Mouse (Mus musculus) cerebellum, adult 11-12 months (tissue): ENCODE results near the gene Omp.
A peak's percentile ranks its signal among the peaks of the same experiment; 100 is the strongest.
"Not testable (repeated sequence)": the region's sequence is repeated elsewhere in the genome, so short reads cannot be mapped to it uniquely, and the experiment has no call there.

Experiments
- DNase-seq: peaks from one replicate; pipeline ENCODE4 v3.0.0; 2022

Gene Omp

DNA sequence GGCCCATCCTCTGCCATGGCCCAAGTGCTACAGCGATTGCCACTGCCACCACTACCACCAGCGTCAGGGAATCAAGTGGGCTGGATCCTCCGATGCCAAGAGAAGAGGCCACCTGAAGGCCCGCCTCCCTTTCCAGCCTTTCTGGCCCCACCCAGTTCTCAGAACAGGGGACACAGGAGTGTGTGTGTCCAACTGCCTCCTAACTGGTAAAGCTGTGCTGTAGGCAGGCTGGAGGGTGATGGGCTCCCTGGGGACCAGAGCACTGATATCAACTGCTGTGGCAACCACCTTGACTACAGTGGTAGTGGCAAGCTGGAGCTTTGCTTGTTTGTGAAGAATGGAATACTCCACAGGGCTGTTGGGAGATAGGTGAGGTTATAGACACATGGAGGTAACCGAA is at the start of gene Omp:
Gene Omp (minus strand): TSS at position 101 of the 400 bp plus-strand sequence.
- no peak for DNase-seq

DNA sequence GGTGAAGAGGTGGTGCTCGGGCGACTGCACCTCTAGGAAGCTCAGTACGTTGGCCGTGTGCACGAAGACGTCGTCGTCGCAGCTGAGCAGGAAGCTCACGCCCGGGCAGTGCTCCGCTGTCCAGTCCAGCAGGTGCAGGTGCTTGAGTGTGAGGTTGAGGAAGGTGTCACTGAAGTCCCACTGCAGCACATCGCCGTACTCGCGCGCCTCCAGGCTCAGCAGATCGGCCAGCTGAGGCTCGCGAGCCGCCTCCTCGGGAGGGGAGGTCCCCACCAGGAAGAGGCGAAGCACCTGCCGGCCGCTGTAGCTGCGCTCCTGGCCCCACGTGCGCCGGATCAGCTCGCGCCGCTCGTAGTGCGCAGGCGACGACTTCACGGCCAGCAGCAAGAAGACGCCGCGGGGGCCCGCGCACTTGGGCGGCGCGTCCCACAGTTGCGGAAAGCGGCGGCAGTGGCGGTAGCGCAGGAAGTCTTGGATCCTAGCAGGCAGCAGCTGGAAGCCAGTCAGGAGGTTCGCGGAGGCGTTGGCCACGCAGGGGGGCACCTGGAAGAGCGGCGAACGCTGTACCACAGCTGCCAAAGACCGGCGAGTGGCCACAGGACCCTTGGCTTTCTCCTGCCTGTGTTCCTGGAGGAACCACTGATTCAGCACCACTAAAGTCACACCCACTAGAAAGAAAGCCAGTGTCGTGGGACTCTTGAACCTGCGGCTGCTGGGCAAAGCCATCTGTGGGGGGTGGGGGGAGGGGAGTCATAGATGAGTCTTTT is 48.9 kb upstream of the Omp start:
- no peak for DNase-seq

DNA sequence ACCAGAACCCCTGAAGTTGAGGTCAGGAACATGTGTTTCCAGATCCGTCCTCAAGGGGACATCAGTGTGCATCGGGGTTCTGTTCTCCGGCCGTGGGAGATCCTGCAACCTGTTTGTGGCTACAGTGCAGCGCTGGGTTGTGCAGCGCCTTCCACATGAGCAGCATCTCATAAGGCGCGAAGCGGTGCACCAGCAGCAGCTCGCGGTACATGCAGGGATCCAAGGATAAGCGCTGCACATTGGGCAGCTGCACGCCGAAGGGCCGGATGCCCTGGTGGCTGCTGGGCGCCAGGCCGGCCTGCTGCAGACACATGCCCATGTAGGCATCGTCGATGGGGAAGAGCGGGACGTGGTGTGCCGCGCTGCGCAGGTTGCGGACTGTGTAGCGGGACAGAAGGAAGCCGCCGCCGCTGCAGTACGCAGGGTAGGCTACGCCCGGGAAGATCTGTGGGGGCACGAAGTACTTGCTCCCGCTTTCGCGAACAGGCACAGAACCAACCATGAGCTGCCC is 48.3 kb upstream of the Omp start:
- peak; percentile 21 for DNase-seq

DNA sequence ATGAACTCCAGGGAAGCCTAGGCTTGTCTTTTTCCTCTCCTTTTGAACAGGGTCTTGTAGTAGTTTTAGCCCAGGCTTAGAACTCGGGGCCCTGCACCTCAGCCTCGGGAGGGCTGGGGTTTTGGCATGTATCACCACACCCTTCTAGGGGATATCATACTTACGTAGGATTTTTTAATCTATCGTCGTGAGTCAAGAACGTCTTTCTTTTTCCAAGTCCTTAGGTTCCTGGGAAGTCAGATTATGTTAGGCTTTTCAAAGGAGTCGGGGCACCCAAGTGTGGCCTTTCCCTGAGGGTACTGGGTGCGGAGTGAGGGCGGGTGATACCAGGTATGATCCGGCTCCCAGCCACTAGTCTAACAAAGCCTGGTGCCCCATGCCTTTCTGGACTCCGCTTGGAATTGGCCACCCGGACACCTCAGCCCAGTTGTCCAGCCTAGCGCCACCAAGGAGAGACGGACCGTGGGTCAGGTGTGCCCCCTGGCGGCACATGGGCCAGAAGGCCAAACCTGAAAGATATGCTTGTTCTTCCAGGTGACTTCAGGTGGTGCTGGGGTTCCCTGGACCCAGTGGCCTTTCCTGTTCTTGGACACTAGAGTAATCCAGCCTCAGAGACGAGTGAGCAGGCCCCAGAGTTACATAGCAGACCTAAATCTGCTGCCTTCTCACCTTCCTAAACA is 46.4 kb upstream of the Omp start:
- no peak for DNase-seq

DNA sequence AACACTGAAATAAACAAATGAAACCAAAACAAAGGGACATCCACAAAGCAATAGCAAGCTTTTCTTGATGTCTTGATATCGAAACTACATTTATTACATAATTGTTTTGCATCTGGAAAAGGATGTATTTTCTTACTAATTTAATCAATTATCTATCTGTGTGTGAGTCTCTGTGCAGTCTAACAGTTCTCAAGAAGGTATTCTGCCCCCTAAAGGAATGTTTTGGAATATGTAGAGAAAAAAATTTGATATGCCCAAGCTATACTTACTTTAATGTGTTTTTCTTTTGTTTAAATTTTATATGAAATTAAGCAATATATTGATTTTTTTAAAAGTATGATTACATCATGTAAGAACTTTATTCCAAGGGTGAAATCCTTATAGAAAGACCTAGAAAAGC is 45.3 kb upstream of the Omp start:
- DNase-seq, result no peak

GRCm38 (mm10) chr7:98189745-98190144 is 44.4 kb upstream of the Omp start:
- no peak for DNase-seq

- no peak for DNase-seq
Measured at GRCm38 (mm10) chr7:98188680-98189079, 43.4 kb upstream of the Omp start.

- no peak for DNase-seq
Measured at GRCm38 (mm10) chr7:98188238-98188637, 42.9 kb upstream of the Omp start.

GRCm38 (mm10) chr7:98187332-98187731 is 42.0 kb upstream of the Omp start:
- not testable (repeated sequence) for DNase-seq

DNA sequence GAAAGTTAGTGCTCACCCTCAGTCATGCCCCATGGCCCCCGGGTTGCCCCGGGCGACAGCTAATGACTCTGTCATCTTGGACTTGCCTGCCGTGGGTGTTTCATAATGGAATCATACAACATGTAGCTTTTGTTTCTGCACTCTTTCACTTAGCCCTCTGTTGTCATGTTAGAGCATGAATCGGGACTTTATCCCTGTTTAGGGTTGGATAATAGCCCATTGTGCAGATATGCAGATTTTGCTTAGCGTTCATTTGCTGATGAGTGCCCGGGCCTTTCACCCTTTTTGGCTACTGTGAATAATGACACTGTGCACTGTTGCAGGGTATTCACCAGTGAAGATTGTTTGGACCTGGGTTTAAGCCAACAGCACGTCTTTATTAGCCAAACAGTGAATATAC is 41.3 kb upstream of the Omp start:
- no peak for DNase-seq

- DNase-seq, result no peak
Measured at GRCm38 (mm10) chr7:98185326-98185725, 40.0 kb upstream of the Omp start.

- DNase-seq, result no peak
Measured at GRCm38 (mm10) chr7:98178560-98179231, 33.4 kb upstream of the Omp start.

DNA sequence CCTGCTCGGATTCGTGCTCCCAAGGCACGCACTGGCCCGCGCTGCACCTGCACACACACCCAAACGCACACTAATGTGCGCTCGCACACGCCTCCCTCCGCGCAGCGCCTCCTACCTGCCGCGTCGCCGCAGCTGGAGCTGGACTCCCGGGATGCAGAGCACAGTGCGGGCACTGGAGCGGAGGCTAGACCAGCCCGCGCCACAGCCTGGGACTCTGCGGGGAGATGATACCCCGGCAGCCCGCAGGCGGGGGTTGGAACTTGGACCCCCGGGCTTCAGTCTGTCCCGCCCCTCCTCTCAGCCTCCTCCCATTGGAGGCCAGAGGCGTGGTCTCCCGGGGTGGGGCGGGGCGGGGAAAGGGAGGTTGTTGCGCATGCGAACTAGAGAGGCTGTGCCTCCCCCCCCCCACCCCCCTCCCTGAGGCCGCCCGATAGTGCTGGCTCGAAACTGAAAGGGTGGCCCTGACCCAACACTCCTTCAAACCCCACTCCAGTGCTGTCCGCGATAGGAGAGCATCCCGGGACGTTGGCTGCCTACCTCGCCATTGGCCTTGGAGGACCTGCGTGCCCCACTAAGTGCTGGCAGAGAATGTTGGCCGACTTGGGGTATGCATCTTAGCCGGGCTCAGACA is 32.7 kb upstream of the Omp start, which contains the start of gene Capn5:
Gene Capn5 (minus strand): TSS at position 346 of the 631 bp plus-strand sequence.
- peak; percentile 74 for DNase-seq

DNA sequence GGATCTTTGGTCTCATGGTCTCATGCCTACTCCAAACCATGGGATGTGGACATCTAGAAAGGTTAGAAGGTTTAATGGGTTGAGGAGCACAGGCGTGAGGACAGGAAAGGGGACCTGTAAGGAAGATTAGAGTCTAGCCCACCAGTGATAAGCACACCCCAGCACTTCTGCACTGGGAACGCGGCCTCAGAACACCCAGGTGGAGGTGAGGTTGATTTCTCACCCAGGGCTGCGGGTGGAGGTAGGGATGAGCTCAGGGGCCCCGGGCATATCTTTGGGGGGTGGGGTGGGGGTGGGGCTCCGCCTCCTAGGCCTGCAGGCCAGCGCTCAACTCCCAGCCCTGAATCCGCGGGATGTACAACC is 32.2 kb upstream of the Omp start:
- no peak for DNase-seq

DNA sequence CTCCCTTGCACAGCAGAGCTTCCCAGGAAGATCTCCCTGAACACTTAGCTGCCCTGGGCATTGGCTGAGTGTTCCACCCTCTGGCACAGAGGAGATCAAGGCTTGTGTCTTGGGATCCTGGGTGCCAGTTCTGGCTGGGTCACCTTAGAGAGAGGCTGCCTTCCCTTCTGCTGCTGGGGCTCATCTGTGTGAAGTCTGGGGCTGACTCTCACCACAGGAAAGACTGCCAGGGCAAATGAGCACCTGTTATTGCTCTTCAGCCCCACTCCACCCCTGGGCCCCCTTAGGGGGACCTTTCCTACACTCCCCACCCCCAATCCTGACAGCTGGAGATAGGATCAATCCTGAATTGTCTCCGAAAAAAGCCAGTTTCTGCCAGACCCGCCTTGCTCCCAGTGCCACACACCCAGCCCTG is 31.8 kb upstream of the Omp start:
- no peak for DNase-seq

- DNase-seq, result no peak
Measured at GRCm38 (mm10) chr7:98176322-98177070, 31.2 kb upstream of the Omp start.

DNA sequence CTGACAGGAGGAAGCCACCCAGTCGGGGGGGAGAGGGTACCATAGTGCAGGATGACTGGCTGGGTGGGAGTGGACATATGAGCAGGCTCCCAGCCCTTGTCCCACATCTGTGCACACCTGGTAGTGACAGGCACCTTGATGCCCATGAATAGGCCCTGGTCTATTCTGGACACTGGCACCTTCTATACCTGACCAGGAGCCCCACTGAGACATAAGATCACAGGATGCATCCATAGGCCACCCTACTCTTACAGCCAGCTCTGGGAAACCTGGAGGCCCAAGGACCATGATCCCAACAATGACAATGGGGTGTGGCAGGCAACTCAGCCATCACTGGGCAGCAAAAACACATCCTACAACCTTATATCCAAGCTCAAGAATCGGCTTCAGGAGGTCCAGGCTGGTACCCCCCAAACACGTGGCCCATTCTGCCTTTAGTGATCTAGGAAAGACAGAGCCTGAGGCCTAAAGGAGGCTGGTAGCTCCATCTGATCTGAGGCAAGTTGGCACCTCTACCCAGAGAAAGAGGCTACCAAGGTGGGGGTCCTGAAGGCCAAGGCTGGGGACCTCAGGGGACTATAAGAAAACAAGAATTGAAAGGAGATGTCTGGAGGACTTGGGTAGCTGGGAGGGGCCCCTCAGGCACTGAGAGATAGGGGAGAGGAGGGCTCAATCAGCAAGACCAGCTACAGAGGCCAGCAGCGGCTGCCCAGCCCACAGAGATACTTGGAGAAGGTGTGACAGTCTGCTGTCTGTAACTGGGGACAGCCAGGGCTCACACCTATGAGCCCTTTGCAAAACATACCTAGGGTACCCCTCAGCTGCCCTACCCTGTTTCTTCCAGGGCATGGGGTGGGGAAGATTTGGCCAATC is 29.8 kb upstream of the Omp start:
- no peak for DNase-seq

DNA sequence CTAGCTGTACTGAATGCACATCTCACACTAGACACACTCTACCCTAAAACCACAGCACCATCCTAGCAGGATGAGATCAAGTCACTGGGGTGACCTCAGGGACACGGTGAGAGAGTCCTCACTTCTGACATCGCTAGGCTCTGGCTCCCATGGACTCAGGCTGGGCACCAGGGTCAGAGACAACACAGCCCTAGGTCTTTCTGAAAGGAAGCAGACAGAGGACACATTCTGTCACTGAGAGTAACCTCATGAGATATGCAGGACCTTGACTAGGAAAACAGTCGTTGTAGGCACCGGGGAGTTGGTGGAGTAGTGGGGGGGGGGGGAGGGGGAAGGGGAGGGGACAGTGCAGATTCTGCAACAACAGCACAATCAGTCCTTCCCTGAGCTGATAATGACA is 28.1 kb upstream of the Omp start:
- no peak for DNase-seq

DNA sequence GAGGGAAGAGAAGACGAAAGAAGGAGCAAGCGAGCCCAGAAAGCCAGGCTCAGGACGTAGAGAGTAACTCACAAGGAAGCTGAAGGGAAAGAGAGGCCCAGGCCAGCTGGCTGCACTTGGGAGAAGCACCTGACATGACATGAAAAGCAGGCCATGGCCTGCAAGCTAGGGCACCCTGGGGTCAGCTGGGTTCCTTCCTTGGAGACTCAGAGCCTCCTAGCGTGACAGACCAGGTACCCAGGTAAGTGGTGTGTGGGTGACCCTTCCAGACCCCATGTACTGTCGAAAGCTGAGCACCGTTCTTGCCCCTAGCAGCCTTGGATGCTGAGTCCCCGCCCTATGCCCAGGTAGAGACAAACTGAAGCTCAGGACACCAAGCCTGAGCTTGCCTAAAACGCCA is 27.4 kb upstream of the Omp start:
- no peak for DNase-seq

DNA sequence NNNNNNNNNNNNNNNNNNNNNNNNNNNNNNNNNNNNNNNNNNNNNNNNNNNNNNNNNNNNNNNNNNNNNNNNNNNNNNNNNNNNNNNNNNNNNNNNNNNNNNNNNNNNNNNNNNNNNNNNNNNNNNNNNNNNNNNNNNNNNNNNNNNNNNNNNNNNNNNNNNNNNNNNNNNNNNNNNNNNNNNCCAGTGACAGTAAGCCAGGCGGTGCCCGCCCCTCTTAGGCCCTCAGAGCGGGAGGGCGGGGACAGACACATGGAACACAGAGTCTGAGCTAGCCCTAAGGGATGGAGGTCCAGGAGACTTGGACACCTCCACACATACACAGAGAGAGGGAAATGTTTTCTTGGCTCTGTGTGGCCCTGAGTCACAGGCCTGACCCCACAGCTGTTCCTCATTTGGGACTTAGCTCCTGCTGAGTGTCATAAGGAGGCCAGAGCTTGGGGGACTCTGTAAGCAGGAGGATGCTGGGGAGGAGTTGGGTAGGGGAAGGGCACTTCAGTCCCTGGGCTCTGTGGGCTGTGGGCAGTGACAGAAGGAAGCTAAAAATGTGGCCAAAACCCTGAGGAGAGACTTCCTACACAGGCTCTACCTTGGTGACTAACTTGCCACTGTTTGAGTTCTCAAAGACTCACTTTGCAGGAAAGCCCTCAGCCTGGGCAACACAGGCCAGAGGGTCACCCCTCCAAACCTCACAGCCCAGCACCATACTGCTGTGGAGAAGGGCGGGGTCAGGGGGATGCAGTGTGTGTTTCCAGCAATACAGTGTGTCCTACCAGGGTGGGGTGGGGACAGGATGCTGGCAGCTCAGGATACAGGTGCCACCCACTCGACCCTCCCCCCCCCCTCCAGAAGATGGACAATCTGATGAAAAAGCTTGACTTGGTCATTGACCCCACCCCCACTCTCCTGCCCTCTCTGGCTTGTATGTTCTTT is 26.1 kb upstream of the Omp start:
- DNase-seq, result no peak
